Mouse (Mus musculus): ENCODE data around the gene Atad2b.

DNA sequence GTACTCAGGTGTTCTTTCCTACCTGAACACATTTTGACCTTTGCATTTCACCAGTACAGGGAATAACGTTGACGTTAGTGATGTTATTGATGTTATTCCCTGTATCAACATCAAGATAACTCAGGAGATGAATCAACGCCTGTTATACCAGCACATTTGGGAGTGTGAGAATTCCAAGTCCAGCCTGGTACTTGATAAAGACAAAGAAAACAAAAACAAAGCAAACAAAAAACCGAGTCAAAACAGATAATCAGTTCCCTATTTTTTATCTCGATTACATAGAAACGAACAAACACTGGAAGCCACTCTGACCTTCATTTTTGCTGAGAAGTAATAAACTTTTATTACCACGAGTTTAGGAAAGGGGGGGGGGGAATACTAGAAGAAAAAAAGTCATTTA is 10.7 kb upstream of the Atad2b start:
- TF ChIP-seq POLR2A (IDR thresholded peaks at IDR 0.05; ENCODE audit: borderline replicate concordance, extremely low read depth, insufficient read depth, insufficient read length, poor library complexity, severe bottlenecking) (no peak), CTCF (IDR thresholded peaks at IDR 0.05; ENCODE audit: borderline replicate concordance, extremely low read depth, insufficient read depth, insufficient read length) (no peak)
